In the genomic region with DNA sequence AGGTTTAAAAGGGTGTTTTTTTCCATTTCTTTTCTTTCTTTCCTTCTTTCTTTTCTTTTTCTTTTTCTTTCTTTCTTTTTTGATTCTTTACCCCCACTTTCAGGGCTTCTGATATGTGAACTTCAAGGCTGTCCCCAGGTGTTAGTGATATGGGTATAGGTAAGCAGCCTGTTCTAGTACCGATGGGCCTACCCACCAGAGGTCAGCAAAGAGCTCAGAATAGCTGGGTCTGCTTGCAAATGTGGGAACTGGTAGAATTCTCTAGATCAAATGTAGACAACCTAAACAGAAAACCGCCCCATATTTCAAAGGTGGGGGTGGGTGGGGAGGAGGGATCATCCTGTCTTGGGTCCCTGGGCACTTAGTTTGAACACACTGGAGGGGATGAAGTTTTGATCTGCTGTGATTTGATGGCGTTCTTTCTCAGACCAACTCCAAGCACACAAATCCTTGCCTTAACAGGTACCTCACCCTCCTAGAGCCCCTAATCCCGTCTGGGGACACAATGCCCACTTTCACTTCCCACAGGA, we compare ENCODE assay signal across 8 mouse cellular contexts. TPM values are rescaled to one million over a fixed set of nuclear protein-coding genes. Genes with fewer than 3 reads are reported as not detected.
A peak's percentile ranks its signal among the peaks of the same experiment; 100 is the strongest.
DNase-seq lines count a peak whose midpoint lies in the region; ATAC-seq and TF ChIP-seq lines count a peak whose summit lies in the region.

No protein-coding gene starts in this region.

- no peaks in the 10 kb centered on the region for H3K27me3 ChIP-seq in C2C12 (ENCODE audit: control insufficient read depth, insufficient read depth, insufficient read length)
- no peaks in the 10 kb centered on the region for H3K27me3 ChIP-seq in embryonic facial prominence, embryonic 13.5 days
- H3K27me3 ChIP-seq in heart, embryonic 16.5 days (ENCODE audit: control insufficient read depth, insufficient read depth, low read length), result no peaks in the 10 kb centered on the region
- no peaks in the 10 kb centered on the region for H3K27me3 ChIP-seq in liver, embryonic 11.5 days (replicated peaks; ENCODE audit: control insufficient read depth, insufficient read depth, low read length)

- no peak overlapping the region for H3K27ac ChIP-seq in embryonic facial prominence, embryonic 13.5 days
- no peak overlapping the region for H3K27ac ChIP-seq in heart, embryonic 16.5 days (ENCODE audit: low read length)
- no peak overlapping the region for H3K27ac ChIP-seq in liver, embryonic 11.5 days (ENCODE audit: low read depth, low read length)

- H3K36me3 ChIP-seq in C2C12 (ENCODE audit: control insufficient read depth, insufficient read depth), result no peaks in the 10 kb centered on the region
- no peaks in the 10 kb centered on the region for H3K36me3 ChIP-seq in embryonic facial prominence, embryonic 13.5 days
- no peaks in the 10 kb centered on the region for H3K36me3 ChIP-seq in heart, embryonic 16.5 days (ENCODE audit: control insufficient read depth, insufficient read depth)
- no peaks in the 10 kb centered on the region for H3K36me3 ChIP-seq in liver, embryonic 11.5 days (ENCODE audit: control insufficient read depth, insufficient read depth, low read length)

- no peak overlapping the region for H3K4me3 ChIP-seq in C2C12 (ENCODE audit: insufficient read depth, poor library complexity, severe bottlenecking)
- no peak overlapping the region for H3K4me3 ChIP-seq in embryonic facial prominence, embryonic 13.5 days
- H3K4me3 ChIP-seq in heart, embryonic 16.5 days (ENCODE audit: low read length), result no peak overlapping the region
- H3K4me3 ChIP-seq in liver, embryonic 11.5 days (ENCODE audit: low read depth, low read length), result no peak overlapping the region

- no peaks in the 10 kb centered on the region for H3K79me3 ChIP-seq in C2C12 (ENCODE audit: low read depth)

- H3K9me3 ChIP-seq in embryonic facial prominence, embryonic 13.5 days, result no peaks in the 10 kb centered on the region
- no peaks in the 10 kb centered on the region for H3K9me3 ChIP-seq in heart, embryonic 16.5 days (replicated peaks; ENCODE audit: control insufficient read depth, low read length)
- no peaks in the 10 kb centered on the region for H3K9me3 ChIP-seq in liver, embryonic 11.5 days (ENCODE audit: control insufficient read depth, low read length)

- 26% methylated on average over 4 of the region's 4 CpGs for whole genome bisulfite sequencing in embryonic facial prominence, embryonic 13.5 days
- WGBS in heart, embryonic 16.5 days, result 30% methylated on average over 4 of the region's 4 CpGs
- 39% methylated on average over 4 of the region's 4 CpGs for WGBS in liver, embryonic 11.5 days

- H3K79me2 ChIP-seq in C2C12 (ENCODE audit: control insufficient read depth, insufficient read depth), result no peaks in the 10 kb centered on the region

- H3ac ChIP-seq in C2C12 (ENCODE audit: control insufficient read depth, insufficient read length, low read depth), result no peak overlapping the region

- H3K4me1 ChIP-seq in embryonic facial prominence, embryonic 13.5 days, result peaks cover 15% of the 10 kb centered on the region
- H3K4me1 ChIP-seq in heart, embryonic 16.5 days (ENCODE audit: control insufficient read depth, insufficient read depth, low read length), result no peaks in the 10 kb centered on the region; the same call in 1 of the 2 replicates
- H3K4me1 ChIP-seq in liver, embryonic 11.5 days (replicated peaks; ENCODE audit: control insufficient read depth, insufficient read depth, low read length), result no peaks in the 10 kb centered on the region

- TF ChIP-seq CTCF in C2C12 (IDR thresholded peaks at IDR 0.05; ENCODE audit: control insufficient read depth, insufficient read depth, insufficient read length), result peak; percentile 47

- ATAC-seq in embryonic facial prominence, embryonic 13.5 days (ENCODE audit: insufficient number of reproducible peaks, insufficient read depth, low FRiP score, low TSS enrichment, low read depth), result 0 out of 2 replicates have a peak, but pooled peaks have one; percentile 44
- ATAC-seq in heart, embryonic 16.5 days (replicated peaks; ENCODE audit: extremely low read depth, insufficient read depth, low FRiP score), result peak; percentile 75
- ATAC-seq in liver, embryonic 11.5 days (replicated peaks; ENCODE audit: low FRiP score), result peak; percentile 63

- peak; percentile 85 for DNase-seq in adrenal gland, postnatal 10 days
- DNase-seq in kidney, postnatal 14 days, result peak; percentile 88
- peak; percentile 58 for DNase-seq in liver, embryonic 11.5 days (ENCODE audit: low spot score)
- peak; percentile 86 for DNase-seq in naive thymus-derived CD4-positive, alpha-beta T cell, adult 2 months (ENCODE audit: low read depth)
- peak; percentile 80 to 83 for DNase-seq in spleen, postnatal 36 days (ENCODE audit: low spot score in 2 of 2)

- no peak overlapping the region for H3K4me2 ChIP-seq in embryonic facial prominence, embryonic 13.5 days
- H3K4me2 ChIP-seq in heart, embryonic 16.5 days (ENCODE audit: low read depth, low read length), result no peak overlapping the region
- H3K4me2 ChIP-seq in liver, embryonic 11.5 days, result no peak overlapping the region

- H3K9ac ChIP-seq in embryonic facial prominence, embryonic 13.5 days, result no peak overlapping the region
- H3K9ac ChIP-seq in heart, embryonic 16.5 days (ENCODE audit: low read length), result 0 out of 2 replicates have a peak overlapping the region, but pooled peaks have one; percentile 15
- no peak overlapping the region for H3K9ac ChIP-seq in liver, embryonic 11.5 days (ENCODE audit: low read depth, low read length)

TF ChIP-seq in C2C12, 6 proteins besides CTCF, POLR2A, EP300 and RAD21:
- TF ChIP-seq FOSL1 (IDR thresholded peaks at IDR 0.05; ENCODE audit: insufficient read depth, low read length, poor library complexity, severe bottlenecking) (no peak), USF1 (IDR thresholded peaks at IDR 0.05; ENCODE audit: low read depth) (no peak), CEBPB (IDR thresholded peaks at IDR 0.05; ENCODE audit: low read depth) (no peak), MAX (IDR thresholded peaks at IDR 0.05) (no peak), MYOG (IDR thresholded peaks at IDR 0.05; ENCODE audit: control insufficient read depth, extremely low read depth, insufficient read length) (no peak), MYOD1 (IDR thresholded peaks at IDR 0.05; ENCODE audit: control insufficient read depth, insufficient read length, low read depth) (no peak)

RNA-seq across cellular contexts. Expression of a gene that starts 28.1 kb away (rescaled TPM):
- 1,078 TPM for polyA plus RNA-seq in C2C12 (2012; fragmentation: generic; extraction: Trizol)
- 1,000 to 10,000 TPM; 5,524 to 6,088 TPM for total RNA-seq in adrenal gland, postnatal 10 days (2021)
- 1,664 and 1,723 TPM in 2 replicates for polyA plus RNA-seq in embryonic facial prominence, embryonic 13.5 days (2015; fragmentation: Nextera tagmentation; extraction: Ambion mirVana)
- polyA plus RNA-seq in heart, embryonic 16.5 days (2015; fragmentation: Nextera tagmentation; extraction: Ambion mirVana), result 1,284 and 1,464 TPM in 2 replicates
- 729 and 742 TPM in 2 replicates for polyA plus RNA-seq in liver, embryonic 11.5 days (2014; fragmentation: Nextera tagmentation; extraction: Ambion mirVana)

RNA-seq across cellular contexts. Expression of a gene that starts 34.3 kb away (rescaled TPM):
- 2.9 TPM for polyA plus RNA-seq in C2C12 (2012; fragmentation: generic; extraction: Trizol)
- 1 to 10 TPM; 6.2 to 6.8 TPM for total RNA-seq in adrenal gland, postnatal 10 days (2021)
- polyA plus RNA-seq in embryonic facial prominence, embryonic 13.5 days (2015; fragmentation: Nextera tagmentation; extraction: Ambion mirVana), result 17.1 and 20.3 TPM in 2 replicates
- polyA plus RNA-seq in heart, embryonic 16.5 days (2015; fragmentation: Nextera tagmentation; extraction: Ambion mirVana), result 33.4 and 41.6 TPM in 2 replicates
- 7.3 and 7.7 TPM in 2 replicates for polyA plus RNA-seq in liver, embryonic 11.5 days (2014; fragmentation: Nextera tagmentation; extraction: Ambion mirVana)
